Mouse (Mus musculus) lung, postnatal 14 days (tissue): ENCODE measurements around the gene Platr17.

Experiments used
- DNase-seq: peaks from one replicate; pipeline ENCODE4 v3.0.0; 2021

Gene Platr17

GRCm38 (mm10) chr17:33920282-33921097, 15.6 kb downstream of the Platr17 start:
- DNase-seq: peak; percentile 92

DNA sequence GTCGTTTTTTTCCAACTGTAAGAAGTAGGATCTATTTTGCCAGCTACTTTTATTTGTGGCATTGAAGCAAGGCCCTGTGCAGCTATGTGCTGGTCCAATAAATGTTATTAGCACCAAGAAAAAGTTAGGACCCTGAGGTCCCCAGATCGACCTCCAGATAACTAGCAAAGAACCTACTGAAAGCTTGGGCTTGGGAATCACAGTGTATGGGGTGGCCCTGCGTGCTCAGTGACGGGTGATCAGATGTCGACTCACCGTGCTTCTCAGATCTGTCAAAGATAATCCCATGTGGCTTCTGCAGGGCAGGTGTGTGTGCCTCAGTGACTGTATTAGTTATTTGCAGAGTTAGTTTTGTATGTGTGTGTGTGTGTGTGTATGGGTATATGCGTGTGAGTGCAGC, 16.4 kb downstream of the Platr17 start:
- no peak for DNase-seq

GRCm38 (mm10) chr17:33924577-33925283, 19.8 kb downstream of the Platr17 start:
- peak; percentile 48 for DNase-seq

DNA sequence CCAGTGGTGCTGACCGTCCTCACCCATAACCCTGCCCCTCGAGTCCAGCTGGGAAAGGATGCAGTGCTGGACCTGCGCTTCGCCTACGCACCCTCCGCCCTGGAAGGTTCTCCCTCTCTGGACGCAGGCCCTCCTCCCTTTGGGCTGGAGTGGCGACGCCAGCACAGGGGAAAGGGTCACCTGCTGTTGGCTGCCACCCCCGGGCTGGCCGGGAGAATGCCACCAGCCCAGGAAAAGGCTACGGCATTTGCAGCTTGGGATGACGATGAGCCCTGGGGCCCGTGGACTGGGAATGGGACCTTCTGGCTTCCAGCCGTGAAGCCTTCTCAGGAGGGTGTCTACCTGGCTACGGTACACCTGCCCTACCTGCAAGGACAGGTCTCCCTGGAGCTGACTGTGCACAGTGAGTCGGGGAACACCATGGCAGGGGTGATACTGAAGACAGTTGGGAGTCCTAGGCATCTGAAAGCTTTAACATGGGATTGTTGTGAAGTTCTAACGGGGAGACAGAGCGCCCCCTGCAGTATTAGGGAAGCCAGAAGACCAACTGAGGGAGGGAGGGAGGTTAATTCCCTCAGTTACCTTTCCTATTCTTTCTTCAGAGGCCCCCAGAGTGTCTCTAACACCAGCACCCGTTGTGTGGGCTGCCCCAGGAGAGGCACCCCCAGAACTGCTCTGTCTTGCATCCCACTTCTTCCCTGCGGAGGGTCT, 20.6 kb downstream of the Platr17 start:
- no peak for DNase-seq

GRCm38 (mm10) chr17:33926207-33926932, 21.4 kb downstream of the Platr17 start:
- no peak for DNase-seq

- no peak for DNase-seq
These were observed 23.5 kb downstream of the Platr17 start for GRCm38 (mm10) chr17:33928251-33928947.

- peak; percentile 94 for DNase-seq
These were observed 24.7 kb downstream of the Platr17 start, which contains the start of gene Rgl2 for GRCm38 (mm10) chr17:33929371-33930279. Rgl2 (plus strand) TSS chr17:33929543.

DNA sequence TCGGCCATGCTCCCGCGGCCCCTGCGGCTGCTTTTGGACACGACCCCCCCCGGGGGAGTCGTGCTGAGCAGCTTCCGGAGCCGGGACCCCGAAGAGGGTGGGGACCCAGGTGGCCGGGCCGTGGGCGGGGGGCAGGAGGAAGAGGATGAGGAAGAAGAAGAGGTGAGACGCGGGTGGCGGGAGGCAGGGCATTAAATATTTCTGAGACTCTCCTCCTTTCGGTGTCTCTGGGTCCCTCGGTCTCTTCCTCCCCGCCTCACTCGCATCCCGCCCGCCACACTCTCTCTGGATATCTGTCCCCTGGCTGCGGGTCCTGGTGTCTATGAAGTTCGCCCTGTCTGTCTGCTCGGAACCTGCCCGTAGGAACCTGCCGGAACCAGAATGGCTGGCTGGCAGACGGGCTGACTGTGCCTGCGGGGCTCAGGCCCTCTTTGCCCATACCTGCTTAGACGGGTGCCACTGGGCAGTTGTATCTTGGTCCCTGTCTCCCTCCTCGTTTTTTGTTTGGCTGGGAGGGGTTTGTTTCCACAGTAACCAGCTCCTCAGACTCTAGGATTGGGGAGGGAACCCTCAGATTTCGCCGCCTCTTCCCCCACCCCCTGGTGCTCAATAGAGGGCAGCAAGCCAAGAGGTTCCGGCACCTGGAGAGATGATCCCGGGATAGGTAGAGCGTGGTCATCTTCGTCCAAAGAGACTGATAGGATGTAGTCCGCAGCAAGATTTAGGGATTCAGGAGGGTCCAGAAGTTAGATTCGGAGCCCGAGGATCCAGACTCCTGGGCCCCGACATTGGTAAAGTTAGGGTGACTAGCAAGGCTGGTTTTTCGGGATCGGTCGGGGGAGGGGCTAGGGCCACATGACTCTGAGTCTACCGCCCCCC, 25.6 kb downstream of the Platr17 start:
- peak; percentile 60 for DNase-seq

DNA sequence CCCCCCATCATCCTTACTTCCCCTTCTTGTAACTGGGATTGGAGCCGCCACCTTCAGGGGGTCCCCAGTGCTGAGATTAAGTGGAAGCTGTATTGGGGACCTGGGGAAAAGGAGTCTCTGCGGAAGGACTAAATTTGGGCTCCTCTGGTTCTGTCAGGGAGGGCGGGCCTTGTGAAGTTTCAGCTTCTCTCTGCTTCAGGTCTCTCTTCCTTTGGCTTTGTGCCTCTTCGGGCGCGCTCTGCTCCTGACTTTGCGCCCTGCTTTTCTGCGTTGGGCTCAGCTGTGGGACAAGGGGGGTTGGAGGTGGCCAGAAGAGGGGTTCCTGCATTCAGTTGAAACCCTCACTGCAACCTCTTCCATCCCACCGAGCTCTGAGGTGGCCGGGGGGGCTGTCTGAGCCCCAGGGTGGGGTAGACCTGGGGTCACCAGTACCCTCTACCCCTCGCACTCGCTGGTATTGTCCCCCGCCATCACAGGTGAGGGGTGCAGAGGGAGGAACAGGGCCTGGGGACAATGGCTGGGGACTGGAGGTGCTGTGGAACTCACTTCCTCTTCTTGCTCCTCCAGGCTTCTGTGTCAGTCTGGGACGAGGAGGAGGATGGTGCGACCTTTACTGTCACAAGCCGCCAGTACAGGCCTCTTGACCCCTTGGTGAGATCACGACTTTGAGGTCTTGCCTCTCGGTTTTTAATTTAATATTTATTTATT, 26.4 kb downstream of the Platr17 start:
- no peak for DNase-seq

GRCm38 (mm10) chr17:33931947-33932346, 27.0 kb downstream of the Platr17 start:
- DNase-seq: no peak

GRCm38 (mm10) chr17:33932448-33932847, 27.5 kb downstream of the Platr17 start:
- no peak for DNase-seq

GRCm38 (mm10) chr17:33932970-33933369, 28.0 kb downstream of the Platr17 start:
- DNase-seq: no peak

DNA sequence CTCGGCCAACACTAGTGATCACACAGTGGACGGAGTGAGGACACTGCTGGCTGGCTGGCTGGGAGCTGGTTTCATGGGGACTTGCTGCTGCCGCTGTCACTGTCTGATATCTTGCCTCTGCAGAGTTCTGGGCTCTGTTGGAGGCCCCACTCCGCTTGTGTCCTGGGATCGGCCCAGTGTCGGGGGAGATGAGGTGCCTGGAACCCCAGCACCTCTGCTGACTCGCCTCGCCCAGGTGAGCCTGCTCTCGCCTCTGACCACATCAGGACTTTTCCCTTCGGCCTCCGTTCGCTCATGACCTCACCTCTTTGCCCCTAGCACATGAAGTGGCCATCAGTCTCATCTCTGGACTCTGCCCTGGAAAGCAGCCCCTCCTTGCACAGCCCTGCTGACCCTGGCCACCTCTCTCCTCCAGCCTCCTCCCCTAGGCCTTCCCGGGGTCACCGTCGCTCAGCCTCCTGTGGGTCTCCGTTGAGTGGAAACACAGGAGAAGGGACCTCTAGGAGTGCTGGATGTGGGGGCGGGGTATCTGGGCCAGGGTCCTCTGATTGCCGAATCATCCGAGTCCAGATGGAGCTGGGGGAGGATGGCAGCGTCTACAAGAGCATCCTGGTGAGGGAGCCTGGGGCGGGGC, 30.6 kb downstream of the Platr17 start:
- DNase-seq: no peak

DNA sequence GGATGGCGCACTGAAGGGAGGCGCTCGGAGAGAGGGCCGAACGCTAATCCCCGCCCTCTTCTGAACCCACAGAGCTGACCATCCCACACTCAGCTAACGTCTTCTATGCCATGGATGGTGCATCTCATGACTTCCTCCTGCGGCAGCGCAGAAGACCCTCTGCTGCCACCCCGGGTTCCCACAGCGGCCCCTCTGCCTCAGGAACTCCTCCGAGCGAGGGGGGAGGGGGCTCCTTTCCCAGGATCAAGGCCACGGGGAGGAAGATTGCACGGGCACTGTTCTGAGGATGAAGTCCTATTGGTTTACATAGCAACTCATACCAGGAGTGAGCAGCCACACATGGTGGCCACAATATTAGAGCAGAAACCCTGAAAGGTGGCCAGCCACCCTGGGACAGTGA, 32.1 kb downstream of the Platr17 start:
- no peak for DNase-seq

DNA sequence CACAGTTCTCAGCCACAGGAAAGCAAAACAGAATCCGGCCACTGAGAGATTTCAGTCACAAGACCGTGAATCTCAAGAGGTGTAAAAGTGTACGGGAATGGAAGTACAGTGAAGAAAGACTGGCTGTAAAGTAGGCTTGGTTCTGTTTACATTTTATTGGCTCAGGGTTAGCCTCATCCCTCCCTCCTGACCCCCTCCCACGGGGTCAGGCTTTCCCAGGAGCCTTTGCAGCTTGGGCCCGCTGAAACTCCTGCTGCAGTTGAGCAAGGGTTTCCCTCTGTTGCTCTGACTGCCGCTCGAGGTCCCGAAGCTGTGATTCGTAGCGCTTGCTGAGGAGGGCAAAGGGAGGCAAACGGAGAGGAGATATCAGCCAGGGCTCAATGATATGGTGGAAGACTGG, 33.8 kb downstream of the Platr17 start:
- no peak for DNase-seq

GRCm38 (mm10) chr17:33940206-33940805, 35.4 kb downstream of the Platr17 start, which contains the start of the genes Pfdn6 and Wdr46:
Pfdn6 (minus strand) TSS chr17:33940343.
Wdr46 (plus strand) TSS chr17:33940660.
- DNase-seq: peak; percentile 88

GRCm38 (mm10) chr17:33940981-33941380, 36.0 kb downstream of the Platr17 start:
- DNase-seq: no peak

- DNase-seq: no peak
These were observed 36.4 kb downstream of the Platr17 start for GRCm38 (mm10) chr17:33941381-33941780.
